Mouse (Mus musculus): ENCODE results near the gene Tesc.

The Tesc gene

DNA sequence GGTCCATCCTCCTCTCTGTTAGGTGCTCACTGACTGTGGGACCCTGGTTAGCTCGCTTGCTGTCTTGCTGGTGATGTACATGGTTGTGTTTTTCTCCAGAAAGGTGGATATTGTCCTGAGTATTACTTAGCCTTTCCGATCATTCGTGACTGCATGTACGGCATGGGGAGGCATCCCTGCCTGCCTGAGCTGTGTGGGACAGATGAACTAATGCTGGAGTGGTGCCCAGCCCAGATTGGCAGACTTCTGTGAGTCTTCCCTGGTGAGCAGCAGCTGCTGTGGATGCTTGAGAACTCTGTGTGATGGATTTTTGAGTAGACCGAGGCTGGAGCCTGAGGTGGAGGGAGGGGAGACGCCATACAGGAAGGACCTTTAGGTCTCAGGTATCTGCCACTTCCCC lies 17.4 kb downstream of the Tesc start:
- peak; percentile 76 for DNase-seq (ENCODE audit: low spot score)

DNA sequence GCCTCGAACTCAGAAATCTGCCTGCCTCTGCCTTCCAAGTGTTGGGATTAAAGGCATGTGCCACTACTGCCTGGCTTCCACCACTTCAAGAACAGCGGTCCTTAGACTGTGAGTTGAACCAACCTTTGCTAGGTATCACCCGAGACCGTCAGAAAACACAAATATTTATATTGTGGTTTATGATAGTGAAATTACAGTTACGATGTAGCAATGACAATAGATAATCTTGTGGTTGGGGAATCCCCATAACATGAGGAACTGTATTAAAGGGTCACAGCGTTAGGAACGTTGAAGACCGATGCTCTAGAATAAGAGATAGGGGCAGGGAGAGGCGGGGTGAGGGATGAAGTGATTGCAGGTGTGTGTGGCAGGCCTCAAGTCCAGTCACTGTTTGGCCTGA lies 17.8 kb downstream of the Tesc start:
- no peak for DNase-seq (ENCODE audit: low spot score)

DNA sequence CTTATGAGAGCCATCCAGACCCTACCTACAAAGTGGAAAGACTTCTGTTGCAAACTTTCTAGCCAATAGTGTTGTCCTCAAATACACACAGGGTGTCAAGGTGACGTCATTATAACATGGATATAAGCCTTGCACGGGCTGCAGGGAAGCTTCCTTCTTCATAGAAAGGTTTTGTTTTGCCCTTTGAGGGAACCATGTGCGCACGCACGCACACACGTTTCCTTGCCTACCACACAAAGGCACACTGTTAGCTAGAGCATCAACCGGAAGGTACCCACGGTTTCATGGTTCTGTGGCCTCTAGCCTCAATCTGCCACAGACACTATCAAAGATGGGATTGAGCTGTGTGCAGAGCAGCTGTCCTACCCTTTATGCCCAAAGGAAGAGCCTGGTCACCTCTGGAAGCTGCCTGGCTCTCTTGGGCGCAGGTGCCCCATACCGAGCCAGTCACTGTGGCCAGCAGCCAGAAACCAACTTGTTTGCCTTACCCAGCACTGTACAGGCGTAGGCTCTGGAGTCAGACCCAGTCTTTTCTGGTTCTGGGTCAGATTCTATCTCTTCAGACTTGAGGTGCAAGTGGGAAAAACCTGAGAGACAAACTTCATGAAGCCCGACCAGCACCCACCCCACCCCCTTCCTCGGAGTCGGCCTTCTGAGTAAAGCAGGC lies 19.7 kb downstream of the Tesc start:
- DNase-seq (ENCODE audit: low spot score), result no peak

DNA sequence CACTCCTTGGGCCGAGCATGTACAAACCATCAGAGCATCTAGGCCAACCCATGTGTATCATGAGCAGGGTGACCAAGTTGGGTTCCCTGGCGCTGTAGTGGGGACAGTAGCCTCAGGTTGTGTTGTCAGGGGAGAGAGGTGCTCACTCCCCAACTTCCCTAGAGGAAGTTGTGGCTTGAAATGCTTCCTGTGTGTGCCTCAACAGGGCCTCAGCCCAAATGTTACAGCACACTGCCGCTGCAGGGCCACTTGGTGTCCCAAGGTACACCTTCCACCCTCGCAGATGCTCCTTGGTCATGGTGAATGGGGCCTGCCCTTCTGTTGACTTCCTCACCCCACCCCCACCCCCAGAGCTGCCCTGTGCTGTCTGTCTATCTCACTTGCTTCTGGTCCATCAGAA lies 20.9 kb downstream of the Tesc start:
- no peak for DNase-seq (ENCODE audit: low spot score)

DNA sequence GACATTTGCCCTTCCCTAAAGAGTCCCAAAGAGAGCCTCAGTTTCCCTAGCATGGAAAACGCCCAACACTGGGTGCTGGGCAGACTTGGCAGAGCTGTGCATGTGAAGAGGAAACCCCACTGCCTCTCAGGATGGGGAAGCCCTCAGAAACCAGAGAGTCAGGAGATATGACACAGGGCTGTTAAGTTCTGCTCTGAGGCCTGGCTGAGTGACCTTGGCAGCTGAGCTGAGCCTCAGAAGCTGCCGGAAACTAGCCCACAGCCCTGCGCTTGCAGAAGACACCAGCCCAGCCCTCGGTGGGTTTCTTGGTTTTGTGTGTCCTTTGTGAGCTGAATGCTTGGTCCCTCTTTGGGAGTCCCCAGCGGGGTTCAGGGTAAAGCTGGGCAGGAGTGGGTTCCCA lies 21.4 kb downstream of the Tesc start:
- DNase-seq (ENCODE audit: low spot score), result no peak

DNA sequence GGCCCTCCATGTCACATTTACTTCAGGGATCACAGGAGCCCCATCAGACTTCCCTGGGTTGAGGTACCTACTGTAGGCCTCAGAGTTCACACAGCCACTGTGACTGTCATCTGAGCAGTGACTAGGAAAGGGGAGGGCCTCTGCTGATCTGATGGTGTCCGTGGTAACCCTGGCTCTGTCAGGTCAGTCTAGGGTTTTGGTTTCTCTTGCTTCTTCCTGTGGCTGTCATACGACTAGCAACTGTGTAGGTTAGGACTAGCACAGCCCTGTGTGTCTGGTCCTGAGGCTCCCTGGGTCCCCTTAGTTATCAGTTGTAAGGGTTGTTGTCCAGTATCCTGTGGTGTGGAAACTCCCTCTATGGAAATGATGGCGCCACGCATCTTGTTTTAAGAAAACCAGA lies 23.2 kb downstream of the Tesc start:
- no peak for DNase-seq (ENCODE audit: low spot score)

DNA sequence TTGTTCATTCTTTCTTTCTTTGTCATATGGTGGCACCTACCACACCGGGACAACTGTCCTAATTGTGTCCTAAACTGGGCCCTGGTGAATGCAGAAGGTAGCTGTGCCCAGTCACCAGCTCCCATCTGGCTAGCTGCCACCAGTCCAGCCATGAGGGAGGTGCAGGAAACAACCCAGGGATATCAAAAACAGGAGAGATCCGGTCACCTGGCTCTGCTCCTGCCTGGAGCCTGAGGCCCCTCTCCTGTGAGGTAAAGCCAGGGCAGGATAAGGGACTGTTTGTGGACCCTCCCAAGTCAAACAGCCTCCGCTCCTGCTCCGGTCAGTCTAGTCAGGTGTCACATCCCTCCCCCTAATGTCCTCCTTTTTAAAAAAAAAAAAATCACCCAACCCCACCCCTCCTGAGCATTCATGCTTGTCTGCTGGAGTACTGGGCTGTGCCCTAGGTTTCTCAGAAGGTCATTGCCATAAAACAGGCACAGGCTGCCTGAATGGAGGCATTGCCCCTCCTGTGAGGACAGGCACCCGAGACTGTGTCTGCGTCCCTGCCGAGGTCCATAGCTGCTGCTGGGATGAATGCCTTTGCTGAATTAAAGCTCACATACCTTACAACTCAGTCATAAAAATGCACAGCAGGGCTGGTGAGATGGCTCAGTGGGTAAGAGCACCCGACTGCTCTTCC lies 24.6 kb downstream of the Tesc start:
- DNase-seq (ENCODE audit: low spot score), result no peak

DNA sequence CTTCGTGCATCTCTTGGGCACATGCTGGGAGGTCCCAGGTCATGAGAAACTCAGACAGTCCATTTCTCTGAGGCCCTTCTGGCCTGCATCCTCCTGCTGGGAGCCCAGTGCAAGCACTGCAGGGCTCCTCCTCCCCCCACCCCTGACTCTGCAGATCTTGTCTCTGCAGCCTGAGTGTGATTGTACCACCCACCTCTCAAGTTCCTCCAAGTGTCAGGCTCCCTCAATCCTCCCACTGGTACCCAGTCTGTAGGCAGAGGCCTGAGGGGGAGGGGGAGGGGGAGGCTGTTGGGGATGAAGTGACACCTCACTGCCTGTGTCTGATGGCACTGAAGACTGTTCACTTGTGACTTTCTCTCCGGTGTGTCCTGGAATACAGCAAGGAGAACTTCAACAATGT lies 25.7 kb downstream of the Tesc start:
- DNase-seq (ENCODE audit: low spot score), result no peak

DNA sequence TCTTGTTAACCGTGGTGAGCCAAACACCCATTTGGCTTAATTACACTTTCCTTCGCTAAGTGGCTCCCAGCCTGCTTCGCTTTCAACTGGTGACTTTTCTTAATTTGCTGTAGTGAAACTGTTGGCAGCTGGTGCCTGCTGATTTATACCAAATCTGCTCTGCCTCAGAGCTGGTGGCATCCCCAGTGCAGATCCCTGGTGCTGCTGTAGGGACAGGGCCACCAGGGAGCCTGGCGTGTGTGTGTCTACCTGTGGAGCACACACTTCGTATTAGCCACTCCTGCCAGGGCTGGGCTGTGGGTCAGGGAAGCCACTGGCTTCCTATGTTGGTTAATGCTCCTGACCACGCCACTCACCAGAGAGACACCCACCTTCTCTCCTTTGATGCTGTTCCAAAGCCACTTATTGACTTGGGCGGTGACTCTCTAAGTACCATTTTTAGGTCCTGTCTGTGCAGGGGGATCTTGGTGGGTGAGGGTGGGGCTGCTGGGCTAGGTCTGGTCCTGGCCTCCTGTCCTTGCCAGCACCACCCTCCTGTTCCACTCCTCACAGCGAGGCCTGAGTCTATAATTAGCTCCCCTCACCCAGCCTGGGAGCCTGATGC lies 30.1 kb downstream of the Tesc start:
- peak; percentile 58 for DNase-seq (ENCODE audit: low spot score)

DNA sequence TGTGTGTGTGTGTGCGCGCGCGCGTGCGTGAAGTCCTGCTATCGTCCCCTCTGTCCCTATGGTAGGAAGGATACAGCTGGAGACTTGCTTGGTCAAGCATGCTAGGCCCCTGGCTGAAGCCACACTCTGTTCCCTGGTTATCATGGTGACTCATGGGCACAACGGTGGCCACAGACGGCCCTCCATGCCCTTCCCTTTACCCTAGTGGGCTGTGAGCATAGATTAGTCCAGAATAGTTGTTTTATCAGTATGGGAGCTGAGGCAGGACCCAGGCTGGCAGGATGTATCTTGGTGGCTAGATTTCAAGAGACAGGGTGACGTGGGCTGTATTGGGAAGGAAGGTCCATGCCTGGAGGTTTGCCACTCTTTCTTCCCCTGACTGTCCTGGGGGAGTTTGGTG lies 31.3 kb downstream of the Tesc start:
- DNase-seq (ENCODE audit: low spot score), result no peak

DNA sequence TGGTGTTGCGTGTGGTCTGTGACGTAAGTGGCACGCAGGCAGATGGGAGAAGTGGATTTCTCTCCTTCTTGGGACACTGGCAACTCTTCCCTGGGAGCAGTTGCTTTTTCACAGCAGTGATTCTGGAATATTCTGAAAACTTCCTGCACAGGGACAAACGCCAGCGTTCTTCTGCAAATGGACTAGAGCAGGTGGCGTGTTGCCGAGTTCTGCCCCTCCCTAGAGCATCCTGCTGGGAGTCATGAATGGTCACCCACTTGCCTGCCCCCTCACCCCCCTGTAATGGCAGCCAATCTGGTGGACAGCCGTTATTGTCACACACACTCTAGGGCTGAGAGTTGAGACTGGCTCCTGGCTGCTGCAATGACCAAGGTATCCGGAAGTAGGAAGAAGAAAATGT lies 32.1 kb downstream of the Tesc start:
- DNase-seq (ENCODE audit: low spot score), result no peak

DNA sequence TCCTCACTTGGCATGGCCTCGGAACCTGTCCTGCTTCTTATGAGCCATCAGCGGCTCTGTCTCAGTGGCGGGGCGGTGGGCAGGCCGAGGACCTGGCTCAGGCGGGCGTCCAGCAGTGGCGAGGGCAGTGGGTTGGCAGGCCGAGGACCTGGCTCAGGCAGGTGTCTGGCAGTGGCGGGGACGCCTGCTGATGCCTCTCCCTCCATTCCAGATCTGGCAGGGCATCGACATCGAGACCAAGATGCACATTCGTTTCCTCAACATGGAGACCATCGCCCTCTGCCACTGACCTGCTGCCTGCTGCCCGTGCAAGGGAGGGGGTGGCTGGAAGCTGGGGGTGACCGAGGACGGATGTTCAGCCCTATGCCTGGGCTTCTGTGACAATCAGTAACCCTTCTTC lies 33.8 kb downstream of the Tesc start:
- no peak for DNase-seq (ENCODE audit: low spot score)

DNA sequence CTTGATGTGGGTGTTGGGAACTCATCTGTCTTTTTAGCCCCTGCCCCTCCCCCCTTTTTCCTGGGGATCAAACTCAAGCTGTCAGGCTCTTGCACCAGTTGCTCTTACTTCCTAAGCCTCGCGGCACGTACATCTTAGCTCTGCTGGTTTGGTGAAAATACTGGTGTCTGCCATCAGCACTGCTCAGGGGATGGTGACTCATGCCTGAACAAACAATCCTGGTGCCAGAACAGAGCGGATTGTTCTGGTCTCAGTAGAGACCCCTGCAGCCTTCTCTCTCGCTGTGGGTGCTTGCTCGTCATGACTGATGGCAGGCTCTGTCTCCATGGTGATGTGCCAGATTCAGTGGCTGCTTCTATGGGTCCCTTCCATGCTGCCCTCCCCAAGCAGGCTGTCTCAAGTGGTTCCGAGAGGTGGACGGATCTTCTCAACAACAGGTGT lies 35.7 kb downstream of the Tesc start:
- DNase-seq (ENCODE audit: low spot score), result peak; percentile 58

DNA sequence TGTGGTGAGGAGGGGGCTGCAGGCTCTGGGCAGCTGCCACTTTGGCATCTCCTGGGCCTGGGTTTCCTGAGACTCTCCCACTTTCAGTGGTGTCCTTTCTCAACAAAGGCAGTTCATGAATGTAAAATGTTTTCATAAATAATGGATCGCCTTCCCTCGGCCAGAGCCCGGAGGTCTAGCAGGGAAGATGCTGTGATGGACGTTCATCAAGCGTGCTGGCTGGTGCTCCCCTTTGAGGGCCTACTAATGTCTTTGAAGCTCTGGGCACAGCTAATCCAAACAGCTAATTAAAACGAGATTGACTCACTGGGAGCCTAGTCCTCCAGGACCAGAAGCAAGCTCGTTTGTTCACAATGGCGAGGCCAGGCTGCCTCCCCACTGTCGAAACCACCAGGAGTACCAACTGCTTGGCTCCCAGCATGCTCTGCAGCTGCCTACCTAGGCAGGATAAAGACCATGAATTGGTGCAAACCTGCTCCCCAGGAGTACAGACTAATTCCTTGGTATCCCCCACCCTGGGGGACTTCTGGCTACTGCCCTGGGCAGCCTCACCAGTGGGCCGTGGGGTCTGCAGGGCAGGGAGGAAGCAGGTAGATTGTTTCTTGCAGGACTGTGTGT lies 36.9 kb downstream of the Tesc start:
- DNase-seq (ENCODE audit: low spot score), result no peak

DNA sequence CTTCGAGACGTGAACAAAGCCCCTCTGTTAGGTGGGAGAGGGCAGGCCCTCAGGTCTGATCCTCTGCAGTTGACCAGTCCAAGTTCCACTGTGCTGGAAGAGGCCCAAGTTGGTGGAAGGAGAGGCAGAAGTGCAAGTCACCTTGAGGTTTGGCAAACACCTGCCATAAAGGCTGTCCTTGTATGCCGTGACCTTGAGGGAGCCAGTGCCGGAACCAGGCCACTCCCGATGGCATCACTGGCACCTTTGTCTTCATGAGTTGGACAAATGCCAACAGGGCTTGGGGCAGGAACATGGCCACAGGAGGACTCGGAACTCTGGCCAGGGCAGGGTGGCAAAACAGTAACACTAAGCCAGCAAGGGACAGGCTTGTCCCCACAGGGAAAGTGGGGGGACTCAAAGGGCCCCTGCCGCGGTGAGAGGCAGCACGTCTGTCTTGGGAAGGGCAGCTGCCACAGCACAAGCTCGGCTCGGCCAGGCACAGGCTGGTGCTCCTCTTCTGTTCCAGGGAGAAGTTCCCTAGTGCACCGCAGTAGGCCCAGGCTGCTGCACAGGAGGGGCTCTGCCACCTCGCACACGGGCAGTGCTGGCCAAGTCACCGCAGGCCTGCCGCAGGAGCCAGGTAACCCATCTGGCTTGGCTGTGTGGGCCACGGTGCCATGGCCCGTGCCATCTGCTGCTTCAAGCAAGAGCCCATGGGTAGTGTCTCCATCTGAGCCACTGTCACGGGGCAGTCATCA lies 38.1 kb downstream of the Tesc start:
- no peak for DNase-seq (ENCODE audit: low spot score)

DNA sequence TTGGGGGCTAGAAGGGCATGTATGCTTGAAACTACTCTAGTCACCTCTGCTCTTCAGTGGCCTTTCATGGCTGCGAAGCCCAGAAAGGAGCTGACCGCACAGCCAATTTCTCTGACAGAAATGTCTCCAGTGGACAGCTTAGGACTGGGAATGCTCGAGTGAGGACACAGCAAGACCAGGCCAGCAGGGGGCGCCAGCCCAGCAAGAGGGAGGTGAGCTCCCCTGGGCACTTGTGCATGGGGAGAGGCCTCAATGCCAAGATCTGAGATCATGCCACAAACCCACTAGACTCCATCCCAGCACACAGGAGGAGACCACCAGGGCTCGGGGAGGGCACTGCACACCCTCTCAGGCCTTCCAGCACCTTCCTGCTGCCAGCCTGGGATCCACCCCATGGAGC lies 39.3 kb downstream of the Tesc start:
- peak; percentile 78 for DNase-seq (ENCODE audit: low spot score)

DNA sequence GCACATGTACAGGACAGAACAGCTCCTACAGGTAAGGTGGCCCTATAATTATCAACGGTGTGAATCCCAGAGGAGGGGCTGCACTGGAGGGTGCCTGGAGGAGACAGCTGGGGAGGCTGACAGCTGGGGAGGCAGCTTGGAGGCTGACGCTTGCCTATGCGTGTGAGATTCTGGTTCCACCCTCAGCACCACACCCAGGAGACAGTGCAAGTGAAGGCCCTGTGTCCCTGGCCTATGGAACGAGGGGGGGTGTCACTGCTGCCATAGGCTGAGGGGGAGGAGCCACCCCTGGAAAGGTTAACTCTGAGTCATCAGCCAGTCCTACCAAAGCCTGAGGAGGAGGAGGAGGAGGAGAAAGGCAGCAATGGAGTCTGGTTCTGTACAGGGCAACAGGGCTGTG lies 40.0 kb downstream of the Tesc start:
- no peak for DNase-seq (ENCODE audit: low spot score)

DNA sequence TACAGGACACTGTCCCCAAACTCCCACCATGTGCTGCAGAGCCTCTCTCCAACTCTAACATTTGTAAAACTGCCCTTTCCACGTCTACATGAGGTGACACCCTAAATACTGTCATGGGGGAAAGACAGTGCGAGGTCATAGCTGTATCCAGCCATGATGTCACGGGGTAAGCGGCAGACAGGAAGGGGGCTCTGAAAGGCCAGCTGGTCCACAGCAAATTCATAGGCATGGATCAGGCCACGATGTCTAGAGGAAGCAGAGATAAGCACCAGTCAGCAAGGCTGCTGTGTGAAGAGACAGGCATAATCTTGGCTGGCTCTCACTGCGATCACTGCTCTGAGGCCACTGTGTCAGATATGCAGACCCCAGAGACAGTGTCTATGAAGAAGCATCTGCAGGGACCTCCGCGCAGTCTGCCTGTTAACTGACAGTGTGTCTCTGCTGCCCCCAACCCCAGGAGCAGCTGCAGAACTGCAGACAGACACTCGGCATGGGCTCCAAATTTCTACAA lies 40.5 kb downstream of the Tesc start:
- no peak for DNase-seq (ENCODE audit: low spot score)

DNA sequence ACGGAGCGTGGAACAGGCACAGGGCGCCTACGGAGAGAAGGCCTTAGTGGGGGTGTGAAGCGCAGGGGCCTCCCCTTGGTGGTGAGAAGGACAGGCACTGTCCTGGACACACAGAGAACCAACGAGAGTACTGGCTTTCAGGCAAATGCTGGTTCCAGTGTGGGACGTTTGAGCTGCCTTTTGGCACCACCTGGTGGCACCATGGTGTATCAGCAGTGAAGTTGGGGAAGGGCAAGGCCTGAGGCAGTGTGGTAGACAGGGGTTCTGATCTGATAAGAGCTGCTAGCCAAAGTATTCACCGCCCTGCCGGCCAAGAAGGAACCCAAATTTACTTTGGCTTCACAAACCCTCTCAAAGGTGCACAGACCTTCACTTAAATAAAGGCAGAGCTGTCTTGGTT lies 41.8 kb downstream of the Tesc start:
- peak; percentile 82 for DNase-seq (ENCODE audit: low spot score)

DNA sequence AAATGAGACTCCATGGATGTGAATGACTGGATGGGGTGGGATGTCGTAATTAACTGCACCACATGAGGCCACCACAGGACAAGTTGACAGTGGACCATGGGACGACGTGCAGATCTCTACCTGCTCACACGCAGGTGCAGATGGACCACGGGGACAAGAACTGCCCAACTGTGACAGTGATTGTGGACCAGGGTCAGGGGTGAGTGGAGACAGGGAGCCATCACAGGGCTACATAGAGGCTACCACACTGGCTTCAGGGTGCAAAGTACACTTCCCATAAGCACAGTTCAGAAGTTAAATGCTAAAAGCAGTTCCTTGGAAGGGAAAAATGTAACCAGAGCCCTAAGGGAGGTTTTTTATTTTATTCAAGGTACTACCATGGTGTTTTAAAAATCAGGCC lies 44.2 kb downstream of the Tesc start:
- no peak for DNase-seq (ENCODE audit: low spot score)

DNA sequence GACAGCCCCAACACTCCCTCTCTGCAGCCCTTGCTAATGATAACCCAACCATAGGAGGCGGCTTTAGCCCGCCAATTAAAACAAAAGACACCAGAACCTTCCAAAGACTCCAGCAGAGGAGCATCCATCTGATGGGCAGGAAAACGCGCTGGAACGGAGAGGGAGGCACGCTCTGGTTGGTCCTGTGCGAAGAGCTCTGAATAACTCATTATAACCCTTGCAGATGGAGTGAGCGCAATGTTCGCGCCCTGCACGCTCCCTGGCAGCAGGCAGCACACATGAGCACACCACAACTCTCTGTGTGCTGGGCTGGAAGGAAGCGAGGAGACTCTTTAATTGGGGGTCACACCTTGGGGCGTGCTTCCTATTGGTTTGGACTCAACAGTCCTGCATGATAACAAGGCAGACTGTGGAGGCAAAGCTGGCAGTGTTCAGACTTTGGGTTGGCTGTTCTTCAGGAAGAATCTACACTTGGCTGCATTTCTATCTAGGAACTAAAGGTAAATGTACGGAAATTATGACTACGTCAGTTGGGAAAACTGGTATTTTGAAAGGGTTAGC lies 45.8 kb downstream of the Tesc start:
- DNase-seq (ENCODE audit: low spot score), result no peak
